Mouse (Mus musculus): ENCODE data around the gene Katnb1. TPM values are rescaled to one million over a fixed set of nuclear protein-coding genes. Genes with fewer than 3 reads are reported as not detected.

The Katnb1 gene
- total and polyA plus RNA-seq, 3 experiments = 9.8 to 19.8 (median 13.1) TPM

GRCm38 (mm10) chr8:95113750-95114149 lies 32.8 kb downstream of the Katnb1 start:
- H3K9ac ChIP-seq (ENCODE audit: insufficient read depth, low read depth) = no peak overlapping the region
- dilution Hi-C loops (cut with MboI; ENCODE audit: extremely low pct_ligation_motif_present, extremely low pct_unique_long_range_greater_than_20kb, low sequenced_read_pairs) = no loop called here
- H3K27ac ChIP-seq (ENCODE audit: insufficient read depth, low read depth) = no peak overlapping the region
- peaks cover 0 to 5% of the 10 kb centered on the region in 2 experiments for H3K36me3 ChIP-seq (replicated peaks in 1 of 2; ENCODE audit: control insufficient read depth in 1 of 2, insufficient read depth in 1 of 2, low read length in 1 of 2)
- no peak overlapping the region for H3K4me3 ChIP-seq (replicated peaks in 1 of 3; ENCODE audit: low read depth in 2 of 3, low read length in 2 of 3, poor library complexity in 1 of 3)
- in situ Hi-C loops (cut with MboI; ENCODE audit: low pct_ligation_motif_present, low pct_unique_long_range_greater_than_20kb, low sequenced_read_pairs) = no loop called here
- H3K4me1 ChIP-seq (ENCODE audit: control insufficient read depth in 1 of 2, insufficient read depth in 2 of 2) = peaks cover 4 to 25% of the 10 kb centered on the region in 2 experiments; a peak in 3 of 4 replicates
- TF ChIP-seq MYC (IDR thresholded peaks at IDR 0.05; ENCODE audit: low read depth, low read length) (peak; percentile 96), ZC3H11A (IDR thresholded peaks at IDR 0.05; ENCODE audit: low read depth, low read length) (peak; percentile 49; the same call in 1 of the 2 replicates), SMC3 (IDR thresholded peaks at IDR 0.05; ENCODE audit: low read depth, low read length) (peak; percentile 87), MAX (IDR thresholded peaks at IDR 0.05; ENCODE audit: low read length) (peak; percentile 70), TBP (conservative IDR thresholded peaks at IDR 0.05; ENCODE audit: low read depth, low read length) (no peak), ELF1 (IDR thresholded peaks at IDR 0.05; ENCODE audit: low read depth, low read length) (no peak), IRF4 (IDR thresholded peaks at IDR 0.05; ENCODE audit: low read depth, low read length) (0 out of 2 replicates have a peak, but pooled peaks have one; percentile 49), NELFE (IDR thresholded peaks at IDR 0.05; ENCODE audit: low read depth, low read length) (0 out of 2 replicates have a peak, but pooled peaks have one; percentile 12), CTCF (conservative IDR thresholded peaks at IDR 0.05 in 1 of 2, IDR thresholded peaks at IDR 0.05 in 1 of 2; ENCODE audit: low read depth in 2 of 2, low read length in 2 of 2) (peak; percentile 20 to 77; a peak in 2 of 4 replicates), RAD21 (IDR thresholded peaks at IDR 0.05; ENCODE audit: low read depth, low read length) (peak; percentile 55), ZNF384 (IDR thresholded peaks at IDR 0.05; ENCODE audit: low read depth, low read length) (no peak)
- no peak overlapping the region for H3K4me2 ChIP-seq (ENCODE audit: insufficient read depth, low read depth, poor library complexity, severe bottlenecking)
- DNase-seq (ENCODE audit: extremely low read depth) = peak; percentile 53
- no peaks in the 10 kb centered on the region for H3K27me3 ChIP-seq (replicated peaks)
- no peaks in the 10 kb centered on the region for H3K79me2 ChIP-seq (replicated peaks; ENCODE audit: control insufficient read depth, extremely low read depth, insufficient read depth, poor library complexity, severe bottlenecking)
- no peaks in the 10 kb centered on the region for H3K9me3 ChIP-seq (replicated peaks; ENCODE audit: low read length)

GRCm38 (mm10) chr8:95123455-95123854 lies 42.5 kb downstream of the Katnb1 start:
- DNase-seq (ENCODE audit: extremely low read depth) = no peak
- dilution Hi-C loops (cut with MboI; ENCODE audit: extremely low pct_ligation_motif_present, extremely low pct_unique_long_range_greater_than_20kb, low sequenced_read_pairs) = no loop called here
- no peak overlapping the region for H3K9ac ChIP-seq (ENCODE audit: insufficient read depth, low read depth)
- H3K27ac ChIP-seq (ENCODE audit: insufficient read depth, low read depth) = no peak overlapping the region
- H3K4me1 ChIP-seq (ENCODE audit: control insufficient read depth in 1 of 2, insufficient read depth in 2 of 2) = peaks cover 19 to 37% of the 10 kb centered on the region in 2 experiments
- no peaks in the 10 kb centered on the region for H3K9me3 ChIP-seq (replicated peaks; ENCODE audit: low read length)
- no peaks in the 10 kb centered on the region for H3K79me2 ChIP-seq (replicated peaks; ENCODE audit: control insufficient read depth, extremely low read depth, insufficient read depth, poor library complexity, severe bottlenecking)
- H3K36me3 ChIP-seq (replicated peaks in 1 of 2; ENCODE audit: control insufficient read depth in 1 of 2, insufficient read depth in 1 of 2, low read length in 1 of 2) = no peaks in the 10 kb centered on the region
- no peaks in the 10 kb centered on the region for H3K27me3 ChIP-seq (replicated peaks)
- no peak overlapping the region for H3K4me3 ChIP-seq (replicated peaks in 1 of 3; ENCODE audit: low read depth in 2 of 3, low read length in 2 of 3, poor library complexity in 1 of 3)
- TF ChIP-seq CTCF (conservative IDR thresholded peaks at IDR 0.05 in 1 of 2, IDR thresholded peaks at IDR 0.05 in 1 of 2; ENCODE audit: low read depth in 2 of 2, low read length in 2 of 2) = peak in 1 of 2 experiments; percentile 33; a peak in 2 of 4 replicates
- TF ChIP-seq BHLHE40 (IDR thresholded peaks at IDR 0.05; ENCODE audit: low read depth, low read length) = no peak
- in situ Hi-C loops (cut with MboI; ENCODE audit: low pct_ligation_motif_present, low pct_unique_long_range_greater_than_20kb, low sequenced_read_pairs) = no loop called here
- H3K4me2 ChIP-seq (ENCODE audit: insufficient read depth, low read depth, poor library complexity, severe bottlenecking) = no peak overlapping the region

GRCm38 (mm10) chr8:95126497-95126896 lies 45.5 kb downstream of the Katnb1 start:
- Histone ChIP-seq H3K9me3 (replicated peaks; ENCODE audit: low read length) (no peaks in the 10 kb centered on the region), H3K27ac (ENCODE audit: insufficient read depth, low read depth) (no peak overlapping the region), H3K4me1 (ENCODE audit: control insufficient read depth in 1 of 2, insufficient read depth in 2 of 2) (peaks cover 19 to 67% of the 10 kb centered on the region in 2 experiments), H3K4me2 (ENCODE audit: insufficient read depth, low read depth, poor library complexity, severe bottlenecking) (no peak overlapping the region), H3K36me3 (replicated peaks in 1 of 2; ENCODE audit: control insufficient read depth in 1 of 2, insufficient read depth in 1 of 2, low read length in 1 of 2) (no peaks in the 10 kb centered on the region), H3K9ac (ENCODE audit: insufficient read depth, low read depth) (no peak overlapping the region), H3K27me3 (replicated peaks) (no peaks in the 10 kb centered on the region), H3K4me3 (replicated peaks in 1 of 3; ENCODE audit: low read depth in 2 of 3, low read length in 2 of 3, poor library complexity in 1 of 3) (no peak overlapping the region), H3K79me2 (replicated peaks; ENCODE audit: control insufficient read depth, extremely low read depth, insufficient read depth, poor library complexity, severe bottlenecking) (no peaks in the 10 kb centered on the region)
- TF ChIP-seq PAX5 (IDR thresholded peaks at IDR 0.05; ENCODE audit: low read length) (no peak), SMC3 (IDR thresholded peaks at IDR 0.05; ENCODE audit: low read depth, low read length) (no peak), ZKSCAN1 (IDR thresholded peaks at IDR 0.05; ENCODE audit: borderline replicate concordance, low read depth, low read length) (no peak), TCF12 (IDR thresholded peaks at IDR 0.05; ENCODE audit: low read depth, low read length) (no peak), POLR2A (IDR thresholded peaks at IDR 0.05; ENCODE audit: low read depth, low read length) (no peak), ZMIZ1 (IDR thresholded peaks at IDR 0.05; ENCODE audit: low read depth, low read length) (no peak), ELF1 (IDR thresholded peaks at IDR 0.05; ENCODE audit: low read depth, low read length) (no peak), TBP (conservative IDR thresholded peaks at IDR 0.05; ENCODE audit: low read depth, low read length) (no peak), ETS1 (conservative IDR thresholded peaks at IDR 0.05; ENCODE audit: low read depth, low read length) (no peak), JUN (IDR thresholded peaks at IDR 0.05; ENCODE audit: insufficient read depth, low read depth, low read length) (no peak), ZNF384 (IDR thresholded peaks at IDR 0.05; ENCODE audit: low read depth, low read length) (no peak), RAD21 (IDR thresholded peaks at IDR 0.05; ENCODE audit: low read depth, low read length) (no peak), IRF4 (IDR thresholded peaks at IDR 0.05; ENCODE audit: low read depth, low read length) (no peak), NRF1 (IDR thresholded peaks at IDR 0.05; ENCODE audit: low read depth, low read length) (no peak)
- DNase-seq (ENCODE audit: extremely low read depth) = no peak
- dilution Hi-C loops (cut with MboI; ENCODE audit: extremely low pct_ligation_motif_present, extremely low pct_unique_long_range_greater_than_20kb, low sequenced_read_pairs) (no loop called here), in situ Hi-C loops (cut with MboI; ENCODE audit: low pct_ligation_motif_present, low pct_unique_long_range_greater_than_20kb, low sequenced_read_pairs) (no loop called here)
